Mouse (Mus musculus): Measurements from ENCODE around the gene Olfr750. TPM values are rescaled to one million over a fixed set of nuclear protein-coding genes. Genes with fewer than 3 reads are reported as not detected.

Olfr750 gene
- polyA plus RNA-seq, 1 experiment from 2014 or later: not detected

Other genes with a start within 250 kb of the Olfr750 start
- 5.0 and 6.2 TPM in 2 replicates for gene Tep1, start 203.9 kb downstream of the Olfr750 start, polyA plus RNA-seq (2015; fragmentation: Nextera tagmentation; extraction: Ambion mirVana)
- 0.10 and 0.12 TPM in 2 replicates for gene Klhl33, start 176.9 kb downstream of the Olfr750 start, polyA plus RNA-seq (2015; fragmentation: Nextera tagmentation; extraction: Ambion mirVana)
- 145 and 148 TPM in 2 replicates for gene Osgep, start 149.5 kb downstream of the Olfr750 start, polyA plus RNA-seq (2015; fragmentation: Nextera tagmentation; extraction: Ambion mirVana)
- 188 TPM in 2 replicates for gene Apex1, start 149.5 kb downstream of the Olfr750 start, polyA plus RNA-seq (2015; fragmentation: Nextera tagmentation; extraction: Ambion mirVana)
- 45.3 and 56.0 TPM in 2 replicates for gene Pip4p1, start 143.6 kb downstream of the Olfr750 start, polyA plus RNA-seq (2015; fragmentation: Nextera tagmentation; extraction: Ambion mirVana)
- gene Pnp, start 143.4 kb downstream of the Olfr750 start, polyA plus RNA-seq (2015; fragmentation: Nextera tagmentation; extraction: Ambion mirVana): 52.0 and 54.8 TPM in 2 replicates
- gene Gm49342, start 129.9 kb downstream of the Olfr750 start, polyA plus RNA-seq (2015; fragmentation: Nextera tagmentation; extraction: Ambion mirVana): not detected in 2 replicates
- 0.31 and 0.54 TPM in 2 replicates for gene Pnp2, start 118.4 kb downstream of the Olfr750 start, polyA plus RNA-seq (2015; fragmentation: Nextera tagmentation; extraction: Ambion mirVana)
- 0.09 and 0.22 TPM in 2 replicates for gene Rnase10, start 66.7 kb downstream of the Olfr750 start, polyA plus RNA-seq (2015; fragmentation: Nextera tagmentation; extraction: Ambion mirVana)
- gene Rnase9, start 32.6 kb downstream of the Olfr750 start, polyA plus RNA-seq (2015; fragmentation: Nextera tagmentation; extraction: Ambion mirVana): not detected in 2 replicates
- gene Rnase11, start 24.3 kb downstream of the Olfr750 start, polyA plus RNA-seq (2015; fragmentation: Nextera tagmentation; extraction: Ambion mirVana): not detected in 2 replicates
- not detected in 2 replicates for gene Rnase12, start 16.8 kb downstream of the Olfr750 start, polyA plus RNA-seq (2015; fragmentation: Nextera tagmentation; extraction: Ambion mirVana)
- 68.6 and 83.1 TPM in 2 replicates for gene Rnase4, start 16.6 kb upstream of the Olfr750 start, polyA plus RNA-seq (2015; fragmentation: Nextera tagmentation; extraction: Ambion mirVana)
- 10.1 and 10.5 TPM in 2 replicates for gene Ang, start 16.7 kb upstream of the Olfr750 start, polyA plus RNA-seq (2015; fragmentation: Nextera tagmentation; extraction: Ambion mirVana)
- not detected in 2 replicates for gene Eddm3b, start 40.0 kb upstream of the Olfr750 start, polyA plus RNA-seq (2015; fragmentation: Nextera tagmentation; extraction: Ambion mirVana)
- 0.58 and 1.6 TPM in 2 replicates for gene Rnase6, start 49.5 kb upstream of the Olfr750 start, polyA plus RNA-seq (2015; fragmentation: Nextera tagmentation; extraction: Ambion mirVana)
- 2.2 and 3.3 TPM in 2 replicates for gene Rnase1, start 72.3 kb upstream of the Olfr750 start, polyA plus RNA-seq (2015; fragmentation: Nextera tagmentation; extraction: Ambion mirVana)
- gene Rnase2b, start 87.8 kb upstream of the Olfr750 start, polyA plus RNA-seq (2015; fragmentation: Nextera tagmentation; extraction: Ambion mirVana): not detected in 2 replicates
- not detected in 2 replicates for gene Ang2, start 124.7 kb upstream of the Olfr750 start, polyA plus RNA-seq (2015; fragmentation: Nextera tagmentation; extraction: Ambion mirVana)
- gene Ear14, start 129.0 kb upstream of the Olfr750 start, polyA plus RNA-seq (2015; fragmentation: Nextera tagmentation; extraction: Ambion mirVana): not detected in 2 replicates
- not detected in 2 replicates for gene Rnase2a, start 181.7 kb upstream of the Olfr750 start, polyA plus RNA-seq (2015; fragmentation: Nextera tagmentation; extraction: Ambion mirVana)